Mouse (Mus musculus) CH12.LX (cell line): ENCODE data around the gene Trit1.

Experiments
- BHLHE40 ChIP-seq: IDR thresholded peaks from 2 replicates; pipeline ENCODE4 v1.6.1; 2011; ENCODE audit warnings: mild to moderate bottlenecking, low read depth, low read length, improper control_type of control experiment
- CTCF ChIP-seq, 2 experiments: IDR thresholded peaks in 1 of 2; conservative IDR thresholded peaks in 1 of 2; 2 replicates each; pipeline ENCODE4 v1.5.1; 2011 to 2012; ENCODE audit warnings: low read depth in 2 of 2, low read length in 2 of 2, improper control_type of control experiment in 1 of 2, inconsistent platforms in 1 of 2, mild to moderate bottlenecking in 1 of 2, moderate library complexity in 1 of 2
- EP300 ChIP-seq: IDR thresholded peaks from 2 replicates; pipeline ENCODE4 v1.6.1; 2011; ENCODE audit warnings: low read length, improper control_type of control experiment
- GABPA ChIP-seq: IDR thresholded peaks from 2 replicates; pipeline ENCODE4 v1.6.1; 2012; ENCODE audit warnings: low read depth, low read length, improper control_type of control experiment, inconsistent platforms; ENCODE audit not compliant: insufficient replicate concordance
- RAD21 ChIP-seq: IDR thresholded peaks from 2 replicates; pipeline ENCODE4 v1.6.1; 2011; ENCODE audit warnings: low read depth, mild to moderate bottlenecking, low read length, improper control_type of control experiment, moderate library complexity
- SMC3 ChIP-seq: IDR thresholded peaks from 2 replicates; pipeline ENCODE4 v1.6.1; 2011; ENCODE audit warnings: low read depth, low read length, improper control_type of control experiment
- TCF12 ChIP-seq: IDR thresholded peaks from 2 replicates; pipeline ENCODE4 v1.6.1; 2014; ENCODE audit warnings: low read depth, mild to moderate bottlenecking, inconsistent platforms, low read length, improper control_type of control experiment
- USF2 ChIP-seq: conservative IDR thresholded peaks from 2 replicates; pipeline ENCODE4 v1.6.1; 2011; ENCODE audit warnings: low read depth, low read length, improper control_type of control experiment
- ZC3H11A ChIP-seq: IDR thresholded peaks from 2 replicates; pipeline ENCODE4 v1.6.1; 2012; ENCODE audit warnings: low read depth, mild to moderate bottlenecking, inconsistent platforms, low read length, improper control_type of control experiment

GRCm38 (mm10) chr4:123046300-123046699, 29.9 kb downstream of the Trit1 start:
- TF ChIP-seq GABPA (no peak), CTCF (conservative IDR thresholded peaks at IDR 0.05 in 1 of 2, IDR thresholded peaks at IDR 0.05 in 1 of 2; ENCODE audit: low read depth in 2 of 2, low read length in 2 of 2) (no peak), SMC3 (no peak), BHLHE40 (no peak), USF2 (no peak), ZC3H11A (no peak), TCF12 (no peak), RAD21 (no peak), EP300 (no peak)
